Comparison of ENCODE assay signal across 8 mouse cellular contexts in the genomic region with DNA sequence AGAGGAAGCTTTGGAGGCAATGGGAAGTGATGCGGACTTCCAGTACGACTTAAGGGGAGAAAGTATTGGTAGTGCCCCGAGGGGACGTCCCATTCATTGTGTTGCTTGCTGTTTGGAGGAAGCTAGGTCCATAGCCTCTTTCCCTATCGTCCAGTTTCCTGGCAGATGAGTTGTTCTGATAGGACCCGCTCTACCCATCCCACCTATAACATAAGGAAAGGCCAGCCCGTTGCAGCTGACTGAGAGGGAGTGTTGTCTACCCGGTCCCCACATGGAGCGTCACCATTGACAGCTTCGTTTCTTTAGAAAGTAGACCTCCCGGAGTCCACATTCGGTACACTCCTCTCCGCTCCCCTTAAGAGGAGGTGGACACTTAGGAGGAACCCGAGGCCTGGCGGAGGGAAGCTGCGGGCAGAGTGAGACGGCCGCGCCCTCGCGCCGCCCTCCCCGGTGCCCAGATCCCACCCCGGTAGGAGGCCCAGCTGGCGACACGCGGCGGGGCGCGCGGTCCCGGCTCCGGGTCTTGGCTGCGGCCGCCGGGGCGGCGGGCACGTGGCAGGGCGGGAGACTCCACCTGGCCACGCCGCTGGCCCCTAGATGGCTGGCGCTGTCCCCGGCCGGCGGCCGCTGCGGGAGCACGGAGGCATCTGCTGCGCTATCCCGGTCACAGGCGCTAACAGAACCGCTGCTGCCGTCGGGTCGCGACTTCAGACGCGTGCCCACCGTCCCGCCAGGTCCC.
DNase-seq lines count a peak whose midpoint lies in the region; ATAC-seq lines count a peak whose summit lies in the region.

No protein-coding gene starts in this region.

- under 1% methylated on average over 43 of the region's 61 CpGs for WGBS in hindbrain, embryonic 11.5 days
- WGBS in limb, embryonic 11.5 days = 1% methylated on average over 61 of the region's 61 CpGs
- 1% methylated on average over 61 of the region's 61 CpGs for WGBS in midbrain, embryonic 10.5 days

- H3K36me3 ChIP-seq in hindbrain, embryonic 11.5 days (ENCODE audit: control insufficient read depth, insufficient read depth, low read length) = no peaks in the 10 kb centered on the region
- H3K36me3 ChIP-seq in limb, embryonic 11.5 days (ENCODE audit: control insufficient read depth, insufficient read depth, low read length) = no peaks in the 10 kb centered on the region
- no peaks in the 10 kb centered on the region; the same call in 1 of the 2 replicates for H3K36me3 ChIP-seq in midbrain, embryonic 10.5 days

- DNase-seq in cerebellum, postnatal 14 days = no peak
- peak; percentile 26 for DNase-seq in forelimb bud, embryonic 11.5 days (ENCODE audit: low read depth, low spot score)
- DNase-seq in hindbrain, embryonic 11.5 days (ENCODE audit: low spot score) = no peak
- no peak for DNase-seq in limb, embryonic 11.5 days (ENCODE audit: low spot score)
- DNase-seq in midbrain, embryonic 10.5 days (ENCODE audit: low spot score) = no peak
- peak; percentile 86 to 89 for DNase-seq in spleen, postnatal 10 days (ENCODE audit: low spot score in 2 of 2)

- peak; percentile 51 for ATAC-seq in cerebellum, adult (ENCODE audit: insufficient number of reproducible peaks, low FRiP score, low TSS enrichment)
- peak; percentile 79 for ATAC-seq in hindbrain, embryonic 11.5 days (ENCODE audit: low FRiP score)
- peak; percentile 78 for ATAC-seq in limb, embryonic 11.5 days (ENCODE audit: insufficient number of reproducible peaks, low FRiP score, low TSS enrichment, low read depth)

- H3K9me3 ChIP-seq in hindbrain, embryonic 11.5 days (ENCODE audit: control insufficient read depth, low read length) = no peaks in the 10 kb centered on the region
- H3K9me3 ChIP-seq in limb, embryonic 11.5 days (ENCODE audit: control insufficient read depth, low read length) = no peaks in the 10 kb centered on the region
- H3K9me3 ChIP-seq in midbrain, embryonic 10.5 days (replicated peaks) = peaks cover 8% of the 10 kb centered on the region

- H3K4me2 ChIP-seq in hindbrain, embryonic 11.5 days (replicated peaks; ENCODE audit: low read depth, low read length) = peak overlapping the region; percentile 61
- peak overlapping the region; percentile 64 for H3K4me2 ChIP-seq in limb, embryonic 11.5 days (ENCODE audit: low read depth, severe bottlenecking)

- peak overlapping the region; percentile 11; the same call in 1 of the 2 replicates for H3K27ac ChIP-seq in brown adipose tissue, adult 24 weeks (replicated peaks; ENCODE audit: low read depth, low read length)
- no peak overlapping the region for H3K27ac ChIP-seq in hindbrain, embryonic 11.5 days (ENCODE audit: low read depth, low read length)
- H3K27ac ChIP-seq in limb, embryonic 11.5 days (replicated peaks; ENCODE audit: low read depth, low read length) = no peak overlapping the region
- peak overlapping the region; percentile 95 for H3K27ac ChIP-seq in midbrain, embryonic 10.5 days (replicated peaks)

- H3K9ac ChIP-seq in hindbrain, embryonic 11.5 days (ENCODE audit: low read depth, low read length) = no peak overlapping the region
- peak overlapping the region; percentile 38 for H3K9ac ChIP-seq in limb, embryonic 11.5 days (ENCODE audit: low read length)

- H3K27me3 ChIP-seq in hindbrain, embryonic 11.5 days (ENCODE audit: control insufficient read depth, insufficient read depth, low read length) = peaks cover 21% of the 10 kb centered on the region; the same call in 1 of the 2 replicates
- peaks cover 15% of the 10 kb centered on the region for H3K27me3 ChIP-seq in limb, embryonic 11.5 days (ENCODE audit: control insufficient read depth, insufficient read depth, low read length)
- peaks cover 35% of the 10 kb centered on the region for H3K27me3 ChIP-seq in midbrain, embryonic 10.5 days (ENCODE audit: low read depth, poor library complexity, severe bottlenecking)

- H3K4me3 ChIP-seq in brown adipose tissue, adult 24 weeks (ENCODE audit: insufficient read depth, low read depth, low read length) = peak overlapping the region; percentile 74
- H3K4me3 ChIP-seq in hindbrain, embryonic 11.5 days (ENCODE audit: low read depth, low read length) = peak overlapping the region; percentile 96
- H3K4me3 ChIP-seq in limb, embryonic 11.5 days (ENCODE audit: low read depth, low read length) = peak overlapping the region; percentile 83
- peak overlapping the region; percentile 92 for H3K4me3 ChIP-seq in midbrain, embryonic 10.5 days

- no peaks in the 10 kb centered on the region for H3K4me1 ChIP-seq in brown adipose tissue, adult 24 weeks (ENCODE audit: control insufficient read depth, insufficient read depth, insufficient read length, low read length)
- H3K4me1 ChIP-seq in hindbrain, embryonic 11.5 days (replicated peaks; ENCODE audit: control insufficient read depth, insufficient read depth, low read length) = peaks cover 4% of the 10 kb centered on the region; the same call in 1 of the 2 replicates
- peaks cover 6% of the 10 kb centered on the region; the same call in 1 of the 2 replicates for H3K4me1 ChIP-seq in limb, embryonic 11.5 days (ENCODE audit: control insufficient read depth, insufficient read depth, low read length)
- peaks cover 22% of the 10 kb centered on the region for H3K4me1 ChIP-seq in midbrain, embryonic 10.5 days

Comparison
In these comparisons a context has a peak if more than half of its experiments do, and no peak if none do; other contexts are left out.
1. DNase-seq: peak in forelimb bud, embryonic 11.5 days (single experiment) and spleen, postnatal 10 days (2 of 2); none in cerebellum, postnatal 14 days (0 of 2), hindbrain, embryonic 11.5 days (single experiment), limb, embryonic 11.5 days (single experiment) and midbrain, embryonic 10.5 days (single experiment).
2. H3K27ac ChIP-seq: peak in brown adipose tissue, adult 24 weeks (single experiment) and midbrain, embryonic 10.5 days (single experiment); none in hindbrain, embryonic 11.5 days (single experiment) and limb, embryonic 11.5 days (single experiment).
3. Peak in every context shown above with its lines, with median percentiles within 50 percentile points of each other: ATAC-seq and H3K4me3 ChIP-seq.